Mouse (Mus musculus) ES-E14 (cell line): ENCODE measurements around the gene Xrra1. TPM values are rescaled to one million over a fixed set of nuclear protein-coding genes. Genes with fewer than 3 reads are reported as not detected.

Experiments used
- DNase-seq: peaks from one replicate; pipeline ENCODE4 v3.0.0-alpha.2; 2013; ENCODE audit warnings: low read depth, low spot score
- H3K27ac ChIP-seq: 2 replicates; pipeline ENCODE4 v1.5.1; 2012; ENCODE audit warnings: low read depth, mild to moderate bottlenecking, low read length, moderate library complexity, mixed read lengths; ENCODE audit not compliant: poor library complexity, insufficient read depth, severe bottlenecking
- H3K36me3 ChIP-seq: 2 replicates; pipeline ENCODE4 v1.6.1; 2012; ENCODE audit warnings: mild to moderate bottlenecking, low read length, moderate library complexity, mixed read lengths; ENCODE audit not compliant: control insufficient read depth, poor library complexity, insufficient read depth, severe bottlenecking
- H3K4me1 ChIP-seq, 2 experiments: fragments of 150-350 bp in 1 of 2; sonication (generic) in 1 of 2; 2 replicates each; pipeline ENCODE4 v1.6.1; 2012; ENCODE audit warnings: low read length in 2 of 2, mild to moderate bottlenecking in 1 of 2, mixed read lengths in 1 of 2; ENCODE audit not compliant: control insufficient read depth in 2 of 2, insufficient read depth in 2 of 2, poor library complexity in 1 of 2
- H3K4me3 ChIP-seq, 2 experiments: fragments of 150-350 bp in 1 of 2; sonication (generic) in 1 of 2; 2 replicates each; pipeline ENCODE4 v1.5.1; 2012; ENCODE audit warnings: low read length in 2 of 2, low read depth in 1 of 2, mild to moderate bottlenecking in 1 of 2, mixed read lengths in 1 of 2; ENCODE audit not compliant: insufficient read depth in 1 of 2, poor library complexity in 1 of 2, severe bottlenecking in 1 of 2
- H3K9ac ChIP-seq: 2 replicates; pipeline ENCODE4 v1.6.1; 2012; ENCODE audit warnings: low read depth, mild to moderate bottlenecking, low read length, mixed read lengths; ENCODE audit not compliant: poor library complexity, insufficient read depth, severe bottlenecking
- H3K9me3 ChIP-seq: fragments of 150-350 bp; sonication (generic); 2 replicates; pipeline ENCODE4 v1.6.1; 2012; ENCODE audit warnings: low read depth, mild to moderate bottlenecking, low read length; ENCODE audit not compliant: control insufficient read depth, insufficient read depth
- CHD2 ChIP-seq: IDR thresholded peaks from 2 replicates; pipeline ENCODE4 v1.6.1; 2014; ENCODE audit warnings: mild to moderate bottlenecking, low read depth, low read length, inconsistent platforms
- HCFC1 ChIP-seq: IDR thresholded peaks from 2 replicates; pipeline ENCODE4 v1.6.1; 2012; ENCODE audit warnings: low read length, inconsistent platforms, borderline replicate concordance; ENCODE audit not compliant: insufficient read depth
- MAFK ChIP-seq: IDR thresholded peaks from 2 replicates; pipeline ENCODE4 v1.6.1; 2014; ENCODE audit warnings: mild to moderate bottlenecking, low read depth, low read length, inconsistent platforms; ENCODE audit not compliant: insufficient read depth
- ZC3H11A ChIP-seq: IDR thresholded peaks from 2 replicates; pipeline ENCODE4 v1.6.1; 2012; ENCODE audit warnings: low read depth, mild to moderate bottlenecking, inconsistent platforms, low read length, borderline replicate concordance
- ZNF384 ChIP-seq: IDR thresholded peaks from 2 replicates; pipeline ENCODE4 v1.6.1; 2012; ENCODE audit warnings: low read depth, low read length, inconsistent platforms
- in situ Hi-C, 2 experiments: fragments of 600-800 bp; cut with MboI; formaldehyde crosslinking; loops; one replicate each; pipeline ENCODE4 v1.15.1; 2025; ENCODE audit warnings: low sequenced_read_pairs in 2 of 2, inconsistent platforms in 1 of 2; ENCODE audit not compliant: unreplicated experiment in 2 of 2
- total RNA-seq: library from RNA; depleted of rRNA; stranded (reverse); fragments of 300-350 nt; gene quantifications from 2 replicates; pipeline ENCODE4 v1.2.3, GENCODE M21; 2012

Xrra1 gene
- total RNA-seq, 1 experiment, result 0.40 TPM

DNA sequence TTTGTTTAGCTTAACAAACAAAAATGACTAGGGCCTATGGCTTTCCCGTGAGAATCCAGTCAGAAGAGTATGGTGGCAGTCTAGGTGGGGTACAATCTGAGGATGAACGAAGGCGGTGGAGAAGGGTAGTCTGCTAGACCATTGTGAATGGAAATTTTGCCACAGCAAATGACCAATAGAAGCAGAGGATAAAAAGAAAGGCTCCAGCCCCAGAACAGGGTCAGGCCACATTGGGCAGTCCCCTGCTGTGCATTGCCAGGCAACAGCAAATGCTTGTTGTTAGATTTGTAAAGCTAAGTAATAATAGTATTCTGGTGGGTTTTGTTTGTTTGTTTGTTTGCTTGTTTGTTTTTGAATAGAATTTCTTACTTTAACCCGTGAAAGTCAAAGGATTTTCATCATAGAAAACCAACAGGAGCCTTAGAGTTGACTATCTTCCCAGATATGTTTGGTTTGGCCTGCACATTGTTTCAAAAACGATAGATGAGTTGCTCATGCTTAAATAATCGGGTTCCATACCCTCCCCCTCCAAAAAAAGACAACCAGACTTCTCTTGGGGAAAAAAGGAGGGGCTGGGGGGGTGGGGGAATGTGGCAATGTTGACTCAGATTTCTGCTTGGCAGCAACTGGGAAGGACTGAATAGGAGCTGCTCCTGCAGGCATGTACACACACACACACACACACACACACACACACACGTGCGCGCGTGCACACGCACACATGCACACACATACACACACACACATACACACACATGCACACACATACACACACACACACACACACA is 5.5 kb downstream of the Xrra1 start:
- H3K9ac ChIP-seq, result no peak overlapping the region
- no peak for DNase-seq
- TF ChIP-seq ZC3H11A, result no peak
- TF ChIP-seq HCFC1, result no peak
- TF ChIP-seq ZNF384, result no peak
- TF ChIP-seq CHD2, result no peak
- TF ChIP-seq MAFK, result no peak
- in situ Hi-C loops, result no loop called here
- H3K27ac ChIP-seq, result no peak overlapping the region
- no peak overlapping the region for H3K4me3 ChIP-seq
- no peaks in the 10 kb centered on the region; a peak in 1 of 4 replicates for H3K4me1 ChIP-seq
- no peaks in the 10 kb centered on the region for H3K36me3 ChIP-seq
- H3K9me3 ChIP-seq, result no peaks in the 10 kb centered on the region

DNA sequence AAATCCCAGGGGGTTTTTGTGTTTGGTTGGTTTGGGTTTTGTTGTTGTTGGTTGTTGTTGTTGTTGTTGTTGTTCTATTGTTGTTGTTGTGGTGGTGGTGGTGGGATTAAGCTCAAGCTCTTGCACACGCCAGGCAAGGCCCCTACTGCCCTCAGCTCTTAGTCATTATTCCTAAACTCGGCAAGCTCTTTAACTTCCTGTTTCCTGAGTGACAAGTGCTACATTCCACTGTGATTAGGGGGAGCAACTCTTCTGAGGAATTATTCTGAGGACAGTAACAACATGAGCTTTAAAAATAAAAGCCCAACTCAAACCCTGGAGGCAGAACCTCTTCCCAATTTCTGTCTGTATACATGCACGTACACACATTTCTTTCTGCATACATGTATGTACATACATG is 6.3 kb downstream of the Xrra1 start:
- no peak for DNase-seq
- TF ChIP-seq CHD2 (no peak), ZC3H11A (no peak), HCFC1 (no peak), MAFK (no peak), ZNF384 (no peak)
- in situ Hi-C loops, result no loop called here
- no peak overlapping the region for H3K27ac ChIP-seq
- H3K4me1 ChIP-seq, result no peaks in the 10 kb centered on the region; a peak in 1 of 4 replicates
- no peaks in the 10 kb centered on the region for H3K9me3 ChIP-seq
- no peaks in the 10 kb centered on the region for H3K36me3 ChIP-seq
- H3K9ac ChIP-seq, result no peak overlapping the region
- no peak overlapping the region for H3K4me3 ChIP-seq

DNA sequence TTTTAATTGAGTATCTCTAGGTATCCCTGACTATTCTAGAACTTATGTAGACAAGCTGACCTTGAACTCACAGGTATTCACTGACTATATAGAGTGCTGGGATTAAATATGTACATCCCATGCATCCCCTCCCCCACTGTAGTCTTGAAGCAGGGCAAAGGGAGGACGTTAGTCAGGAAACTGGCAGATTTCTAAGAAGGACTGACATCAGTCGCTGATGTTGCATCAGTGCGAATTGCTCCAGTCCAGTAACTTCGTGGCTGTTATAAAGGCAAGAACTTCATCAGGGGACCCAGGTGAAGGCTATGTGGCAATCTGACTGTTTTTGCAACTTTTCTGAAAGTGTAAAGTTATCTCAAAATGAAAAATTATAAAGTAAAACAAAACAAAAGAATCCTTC is 10.4 kb downstream of the Xrra1 start:
- no peak overlapping the region for H3K9ac ChIP-seq
- no peaks in the 10 kb centered on the region for H3K36me3 ChIP-seq
- H3K27ac ChIP-seq, result no peak overlapping the region
- no peak for DNase-seq
- TF ChIP-seq ZNF384 (no peak), CHD2 (no peak), ZC3H11A (no peak), MAFK (no peak), HCFC1 (no peak)
- H3K4me3 ChIP-seq, result no peak overlapping the region
- no peaks in the 10 kb centered on the region; a peak in 1 of 4 replicates for H3K4me1 ChIP-seq
- H3K9me3 ChIP-seq, result no peaks in the 10 kb centered on the region
- in situ Hi-C loops, result no loop called here

GRCm38 (mm10) chr7:99873965-99874364 is 15.0 kb downstream of the Xrra1 start:
- H3K27ac ChIP-seq, result no peak overlapping the region
- H3K9ac ChIP-seq, result no peak overlapping the region
- H3K4me1 ChIP-seq, result no peaks in the 10 kb centered on the region
- no peaks in the 10 kb centered on the region for H3K36me3 ChIP-seq
- in situ Hi-C loops, result no loop called here
- no peaks in the 10 kb centered on the region for H3K9me3 ChIP-seq
- no peak for DNase-seq
- H3K4me3 ChIP-seq, result no peak overlapping the region
- no peak for TF ChIP-seq CHD2
- no peak for TF ChIP-seq HCFC1
- TF ChIP-seq ZC3H11A, result no peak
- TF ChIP-seq ZNF384, result no peak
- no peak for TF ChIP-seq MAFK
